Mouse (Mus musculus) hindbrain, embryonic 14.5 days (tissue): ENCODE results near the gene Cacna1f. TPM values are rescaled to one million over a fixed set of nuclear protein-coding genes. Genes with fewer than 3 reads are reported as not detected.
A peak's percentile ranks its signal among the peaks of the same experiment; 100 is the strongest.

ENCODE experiments used
- ATAC-seq: fragments of 200-750 bp; cut with Nextera tagmentation; 2 replicates; pipeline ENCODE4 v1.8.0; 2017; ENCODE audit warnings: moderate number of reproducible peaks, mild to moderate bottlenecking, moderate TSS enrichment, moderate library complexity; ENCODE audit not compliant: low FRiP score
- DNase-seq: peaks from one replicate; pipeline ENCODE4 v3.0.0-alpha.2; 2015; ENCODE audit warnings: low spot score
- H3K27ac ChIP-seq: fragments of 300-500 bp; sonication (generic); 2 replicates; pipeline ENCODE4 v1.5.1; 2014; ENCODE audit warnings: mild to moderate bottlenecking, moderate library complexity
- H3K27me3 ChIP-seq: fragments of 300-500 bp; sonication (generic); 2 replicates; pipeline ENCODE4 v1.6.1; 2014; ENCODE audit warnings: mild to moderate bottlenecking, low read length, mixed read lengths; ENCODE audit not compliant: control insufficient read depth, insufficient read depth
- H3K36me3 ChIP-seq: fragments of 300-500 bp; sonication (generic); replicated peaks from 2 replicates; pipeline ENCODE4 v1.6.1; 2014; ENCODE audit not compliant: control insufficient read depth, insufficient read depth
- H3K4me1 ChIP-seq: fragments of 300-500 bp; sonication (generic); replicated peaks from 2 replicates; pipeline ENCODE4 v1.6.1; 2014; ENCODE audit warnings: antibody characterized with exemption, low read length, mixed read lengths; ENCODE audit not compliant: control insufficient read depth, insufficient read depth
- H3K4me2 ChIP-seq: fragments of 300-500 bp; sonication (generic); replicated peaks from 2 replicates; pipeline ENCODE4 v1.6.1; 2014; ENCODE audit warnings: mild to moderate bottlenecking, moderate library complexity
- H3K4me3 ChIP-seq: fragments of 300-500 bp; sonication (generic); replicated peaks from 2 replicates; pipeline ENCODE4 v1.5.1; 2014; ENCODE audit warnings: mild to moderate bottlenecking, low read length
- H3K9ac ChIP-seq: fragments of 300-500 bp; sonication (generic); 2 replicates; pipeline ENCODE4 v1.6.1; 2014
- H3K9me3 ChIP-seq: fragments of 300-500 bp; sonication (generic); 2 replicates; pipeline ENCODE4 v1.6.1; 2016; ENCODE audit warnings: low read length; ENCODE audit not compliant: control insufficient read depth
- WGBS: fragments of 180-500 bp; shearing (Covaris S2); extraction: QIAGEN DNeasy Blood & Tissue Kit; methylation state at CpG from one replicate; pipeline ENCODE4 v1.1.7; 2014; 5-methylcytosine and 5-hydroxymethylcytosine counted together
- polyA plus RNA-seq: library from polyadenylated mRNA; unstranded; fragments of >200 nt; fragmentation: Nextera tagmentation; extraction: Ambion mirVana; gene quantifications from 2 replicates; pipeline ENCODE4 v1.2.1, GENCODE M21; 2014

Gene Cacna1f
- polyA plus RNA-seq, 1 experiment from 2014 or later = not detected

DNA sequence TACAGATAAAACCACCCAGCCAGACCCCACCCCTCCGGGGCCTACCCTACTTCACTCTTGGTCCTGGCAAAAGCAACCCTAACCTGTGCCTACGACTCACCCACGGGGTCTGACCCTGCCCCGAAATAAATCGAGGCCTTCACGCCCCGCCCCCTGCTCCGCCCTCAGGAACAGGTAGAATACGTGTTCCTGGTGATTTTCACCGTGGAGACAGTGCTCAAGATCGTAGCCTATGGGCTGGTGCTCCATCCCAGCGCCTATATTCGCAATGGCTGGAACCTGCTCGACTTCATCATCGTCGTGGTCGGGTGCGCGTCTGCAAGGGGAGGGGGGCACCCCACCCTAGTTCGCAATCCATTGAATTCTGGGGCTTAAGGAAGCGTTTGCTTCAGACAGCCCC lies 3.2 kb downstream of the Cacna1f start:
- Histone ChIP-seq H3K4me3 (peak overlapping the region; percentile 39), H3K36me3 (no peaks in the 10 kb centered on the region), H3K9ac (peak overlapping the region; percentile 53), H3K4me2 (peak overlapping the region; percentile 76), H3K27ac (peak overlapping the region; percentile 53), H3K27me3 (no peaks in the 10 kb centered on the region), H3K9me3 (no peaks in the 10 kb centered on the region), H3K4me1 (no peaks in the 10 kb centered on the region)
- no peak for ATAC-seq
- WGBS = 23% methylated on average over 21 of the region's 21 CpGs
- DNase-seq = peak; percentile 27

DNA sequence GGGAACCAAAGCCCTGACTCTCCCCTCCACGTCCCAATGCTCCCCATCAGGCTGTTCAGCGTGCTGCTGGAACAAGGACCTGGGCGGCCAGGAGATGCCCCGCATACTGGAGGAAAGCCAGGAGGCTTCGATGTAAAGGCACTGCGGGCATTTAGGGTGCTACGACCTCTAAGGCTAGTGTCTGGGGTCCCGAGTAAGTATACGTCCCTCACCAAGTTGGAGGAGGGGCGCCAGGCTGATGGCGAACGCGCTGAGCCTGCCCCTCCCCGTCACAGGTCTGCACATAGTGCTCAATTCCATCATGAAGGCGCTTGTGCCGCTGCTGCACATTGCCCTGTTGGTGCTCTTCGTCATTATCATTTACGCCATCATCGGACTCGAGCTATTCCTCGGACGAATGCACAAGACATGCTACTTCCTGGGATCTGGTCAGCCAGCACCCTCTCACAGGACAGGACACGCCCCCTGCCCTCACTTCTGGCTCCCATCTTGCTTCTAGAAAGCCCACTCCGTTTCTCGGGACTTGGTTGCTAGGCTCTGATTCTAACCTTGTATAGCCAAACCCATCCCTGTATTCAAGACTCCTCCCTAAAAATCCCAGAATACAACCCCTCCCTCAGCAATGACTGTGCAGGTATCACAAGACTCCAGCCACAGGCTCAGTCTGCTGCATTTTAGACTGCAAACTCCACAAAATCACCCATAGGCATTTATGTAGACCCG lies 3.8 kb downstream of the Cacna1f start:
- WGBS = 22% methylated on average over 26 of the region's 26 CpGs
- H3K27me3 ChIP-seq = no peaks in the 10 kb centered on the region
- peak overlapping the region; percentile 76 for H3K4me2 ChIP-seq
- no peaks in the 10 kb centered on the region for H3K4me1 ChIP-seq
- H3K9me3 ChIP-seq = no peaks in the 10 kb centered on the region
- H3K27ac ChIP-seq = peak overlapping the region; percentile 53
- no peaks in the 10 kb centered on the region for H3K36me3 ChIP-seq
- H3K9ac ChIP-seq = peak overlapping the region; percentile 53
- peak; percentile 28 for DNase-seq
- peak; percentile 68 for ATAC-seq
- H3K4me3 ChIP-seq = peak overlapping the region; percentile 39

DNA sequence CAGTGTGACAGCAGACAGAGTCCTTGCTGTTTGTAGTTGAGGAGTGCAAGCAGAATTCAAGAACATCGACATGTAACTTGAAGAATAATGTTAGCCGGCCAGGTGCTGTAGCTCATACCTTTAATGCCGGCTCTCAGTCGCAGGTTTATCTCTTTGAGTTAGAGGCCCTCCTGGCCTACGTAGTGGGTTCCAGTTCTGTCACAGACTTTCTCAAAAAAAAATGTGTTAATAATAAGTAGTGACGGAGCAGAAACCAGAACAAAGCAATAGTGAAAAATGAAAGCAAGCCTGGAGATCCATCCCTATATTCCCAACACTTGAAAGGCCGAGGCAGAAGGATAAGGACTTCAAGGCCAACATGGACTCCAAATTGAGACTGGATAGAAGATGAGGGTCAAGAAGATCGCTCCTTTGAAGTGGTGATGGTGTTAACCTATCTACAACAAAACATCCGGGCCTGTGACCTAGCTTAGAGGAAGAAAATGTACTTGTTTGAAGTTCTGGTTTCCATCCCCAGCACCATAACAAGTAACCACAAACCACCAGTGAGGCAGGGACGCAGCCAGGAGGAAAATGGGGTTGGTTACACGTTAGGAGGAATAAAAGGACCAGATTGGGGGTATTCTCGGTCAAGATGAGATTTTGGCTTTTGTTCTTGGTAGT lies 11.1 kb downstream of the Cacna1f start:
- H3K27me3 ChIP-seq = no peaks in the 10 kb centered on the region
- H3K4me3 ChIP-seq = no peak overlapping the region
- no peaks in the 10 kb centered on the region for H3K36me3 ChIP-seq
- DNase-seq (no peak), ATAC-seq (no peak)
- H3K9ac ChIP-seq = no peak overlapping the region
- H3K9me3 ChIP-seq = no peaks in the 10 kb centered on the region
- H3K27ac ChIP-seq = no peak overlapping the region
- WGBS = 84% methylated on average over 12 of the region's 12 CpGs
- H3K4me1 ChIP-seq = no peaks in the 10 kb centered on the region
- no peak overlapping the region for H3K4me2 ChIP-seq

DNA sequence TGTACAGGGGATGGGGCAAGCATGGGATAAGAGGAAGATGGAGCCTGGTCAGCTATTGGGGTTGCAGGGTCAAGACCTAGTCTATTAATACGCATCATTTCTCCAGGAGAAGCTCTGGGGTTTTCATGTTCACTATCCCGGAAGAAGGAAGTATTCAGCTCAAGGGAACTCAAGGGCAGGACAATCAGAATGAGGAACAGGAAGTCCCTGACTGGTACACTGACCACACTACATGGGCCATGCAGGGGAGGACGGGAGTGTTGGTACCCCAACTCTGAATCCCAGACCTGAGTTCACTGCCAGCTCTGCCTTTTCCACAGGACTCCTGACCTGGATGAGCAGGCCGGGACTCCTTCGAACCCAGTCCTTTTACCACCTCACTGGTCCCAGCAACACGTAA lies 25.7 kb downstream of the Cacna1f start:
- Histone ChIP-seq H3K9ac (no peak overlapping the region), H3K27me3 (no peaks in the 10 kb centered on the region), H3K9me3 (no peaks in the 10 kb centered on the region), H3K4me3 (no peak overlapping the region), H3K4me2 (no peak overlapping the region), H3K27ac (no peak overlapping the region), H3K4me1 (no peaks in the 10 kb centered on the region), H3K36me3 (no peaks in the 10 kb centered on the region)
- DNase-seq (no peak), ATAC-seq (no peak)
- WGBS = 94% methylated on average over 6 of the region's 6 CpGs

DNA sequence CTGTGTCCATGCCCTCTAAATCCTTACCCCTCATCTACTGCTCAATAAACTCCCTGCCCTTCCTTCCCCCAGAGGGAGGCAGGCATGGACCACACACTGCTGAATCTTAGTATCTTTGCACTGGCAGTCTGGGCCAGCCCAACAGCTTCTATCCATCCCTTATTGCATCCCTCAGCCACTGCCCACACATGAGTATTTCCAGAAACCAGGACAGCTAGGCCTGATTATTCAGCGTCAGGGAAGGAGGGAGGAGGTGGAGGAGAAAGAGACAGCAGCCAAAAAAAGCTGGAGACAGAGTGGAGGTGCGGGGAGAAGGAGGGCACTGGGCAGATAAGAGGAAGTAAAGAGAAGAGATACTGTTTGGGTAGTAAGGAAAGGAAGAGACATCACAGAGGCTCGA lies 28.2 kb downstream of the Cacna1f start:
- WGBS = 85% methylated on average over 3 of the region's 3 CpGs
- Histone ChIP-seq H3K27me3 (no peaks in the 10 kb centered on the region), H3K4me2 (no peak overlapping the region), H3K9ac (no peak overlapping the region), H3K36me3 (no peaks in the 10 kb centered on the region), H3K4me1 (no peaks in the 10 kb centered on the region), H3K4me3 (no peak overlapping the region), H3K9me3 (no peaks in the 10 kb centered on the region), H3K27ac (no peak overlapping the region)
- DNase-seq = no peak
- no peak for ATAC-seq

DNA sequence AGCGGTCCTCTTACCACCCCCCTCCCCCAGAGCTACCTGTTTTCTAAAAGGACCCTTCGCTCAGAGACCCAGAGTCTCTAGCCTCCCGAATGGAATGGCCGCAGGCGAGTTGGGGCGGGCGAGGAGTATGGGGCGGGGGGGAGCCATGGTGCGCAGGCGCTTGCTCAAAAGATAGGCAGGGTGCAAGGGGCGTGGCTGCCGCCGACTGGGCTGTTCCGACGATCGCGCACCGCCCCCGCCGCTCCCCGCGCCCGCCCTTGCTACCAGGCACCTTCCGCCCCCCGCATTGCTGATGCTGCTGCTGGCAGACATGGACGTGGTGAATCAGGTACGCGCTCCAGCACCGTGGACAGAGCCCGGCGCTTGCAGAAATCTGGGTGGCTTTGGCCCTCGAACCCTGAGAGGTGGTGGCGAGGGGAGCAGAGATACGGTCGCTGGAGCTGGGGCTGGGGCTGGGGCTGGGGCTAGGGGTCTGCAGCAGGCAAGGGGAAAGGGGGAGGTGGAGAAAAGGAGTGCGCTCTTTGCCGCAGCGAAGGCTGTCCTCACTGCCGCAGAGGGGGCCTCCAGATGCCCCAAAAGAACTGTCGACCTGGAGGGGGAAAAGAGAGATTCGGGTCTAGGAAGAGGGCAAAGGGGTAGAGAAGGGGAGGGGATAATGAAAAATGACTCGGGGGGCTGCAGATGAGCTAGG lies 31.7 kb downstream of the Cacna1f start, which contains the start of gene Syp:
TSS of gene Syp (plus strand) at position 71 of the 691 bp plus-strand sequence.
- H3K9ac ChIP-seq = peak within 1 kb of the TSS; percentile 76
- DNase-seq = peak; percentile 82
- H3K36me3 ChIP-seq = peaks cover 18% of the 10 kb centered on the region; the same call in 1 of the 2 replicates
- peak within 1 kb of the TSS; percentile 50 for H3K4me3 ChIP-seq
- 15% methylated on average over 41 of the region's 42 CpGs for WGBS
- H3K27ac ChIP-seq = peak within 1 kb of the TSS; percentile 85
- no peaks in the 10 kb centered on the region for H3K9me3 ChIP-seq
- H3K27me3 ChIP-seq = no peaks in the 10 kb centered on the region
- 0 out of 2 replicates have a peak, but pooled peaks cover 6% of the 10 kb centered on the region for H3K4me1 ChIP-seq
- peak; percentile 86 for ATAC-seq
- peak within 1 kb of the TSS; percentile 62 for H3K4me2 ChIP-seq

DNA sequence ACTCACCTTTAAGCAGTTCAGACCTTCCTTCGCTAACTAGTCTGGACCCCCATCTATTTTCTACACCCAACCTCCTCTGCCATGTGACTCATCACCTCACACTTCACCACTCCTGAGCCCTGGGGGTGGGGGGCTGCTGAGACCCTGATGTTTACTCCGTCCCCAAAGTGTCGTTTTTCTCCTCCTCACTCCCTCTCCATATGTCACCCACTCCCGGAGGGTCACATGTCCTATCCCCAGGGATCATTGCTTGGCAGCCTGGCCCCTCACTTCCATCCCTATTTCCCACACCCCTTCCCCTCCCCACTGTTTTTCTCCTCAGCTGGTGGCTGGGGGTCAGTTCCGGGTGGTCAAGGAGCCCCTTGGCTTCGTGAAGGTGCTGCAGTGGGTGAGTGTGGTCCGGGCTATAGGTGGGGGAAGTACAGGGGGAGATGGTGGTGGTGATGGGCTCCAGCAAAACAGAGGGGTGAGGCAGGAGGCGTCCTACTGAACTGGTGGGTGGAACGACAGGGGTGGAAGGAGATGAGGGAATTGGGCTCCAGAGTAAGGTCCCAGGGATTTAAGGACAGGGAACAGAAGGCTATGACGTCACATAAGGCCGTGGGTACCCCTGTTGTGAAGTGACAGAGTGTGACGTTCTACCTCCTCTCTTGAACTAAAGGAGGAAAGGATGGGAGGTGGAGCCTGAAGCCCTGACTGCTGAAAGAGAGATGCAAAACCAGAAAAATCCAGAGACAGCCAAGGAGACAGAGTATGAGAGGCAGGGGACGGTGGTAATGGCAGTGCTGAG lies 32.8 kb downstream of the Cacna1f start:
- DNase-seq (no peak), ATAC-seq (peak; percentile 28; the same call in 1 of the 2 replicates)
- H3K4me2 ChIP-seq = peak overlapping the region; percentile 62

DNA sequence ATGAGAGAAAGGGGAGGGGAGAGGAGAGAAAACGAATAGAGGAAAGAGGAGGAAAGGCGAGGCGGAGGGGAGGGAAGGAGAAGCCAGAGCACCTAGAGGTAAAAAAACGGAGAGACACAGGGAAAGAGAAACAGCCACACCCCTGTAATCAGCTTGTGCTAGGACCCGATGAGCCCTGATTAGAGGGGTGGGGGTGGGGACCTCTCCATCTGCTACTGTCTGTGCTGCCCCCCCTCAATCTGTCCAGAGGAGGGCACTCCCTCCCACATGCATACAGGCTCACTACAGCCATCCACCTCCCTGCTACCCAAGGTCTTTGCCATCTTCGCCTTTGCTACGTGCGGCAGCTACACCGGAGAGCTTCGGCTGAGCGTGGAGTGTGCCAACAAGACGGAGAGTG lies 33.9 kb downstream of the Cacna1f start:
- Histone ChIP-seq H3K9ac (peak overlapping the region; percentile 40; the same call in 1 of the 2 replicates), H3K36me3 (peaks cover 29% of the 10 kb centered on the region), H3K4me2 (peak overlapping the region; percentile 62), H3K9me3 (no peaks in the 10 kb centered on the region), H3K4me3 (peak overlapping the region; percentile 50), H3K27me3 (no peaks in the 10 kb centered on the region), H3K4me1 (0 out of 2 replicates have a peak, but pooled peaks cover 6% of the 10 kb centered on the region), H3K27ac (no peak overlapping the region)
- 53% methylated on average over 10 of the region's 12 CpGs for WGBS
- DNase-seq (no peak), ATAC-seq (no peak)

More for the DNA sequence above, 32.8 kb downstream of the Cacna1f start:
- 0 out of 2 replicates have a peak, but pooled peaks cover 6% of the 10 kb centered on the region for H3K4me1 ChIP-seq
- H3K9ac ChIP-seq = peak overlapping the region; percentile 76
- H3K36me3 ChIP-seq = peaks cover 20% of the 10 kb centered on the region; the same call in 1 of the 2 replicates
- H3K27me3 ChIP-seq = no peaks in the 10 kb centered on the region
- H3K9me3 ChIP-seq = no peaks in the 10 kb centered on the region
- WGBS = 21% methylated on average over 13 of the region's 13 CpGs
- H3K27ac ChIP-seq = peak overlapping the region; percentile 85
- H3K4me3 ChIP-seq = peak overlapping the region; percentile 50
